Mouse (Mus musculus) midbrain, postnatal 0 days (tissue): ENCODE measurements at regions not wholly inside any gene's neighbourhood (a gene's known extent, or its start where the extent isn't known, plus 50 kb on each side); places are given as distances from the start of the nearest gene placed in this dataset.

Experiments
- ATAC-seq: fragments of 200-750 bp; cut with Nextera tagmentation; 2 replicates; pipeline ENCODE4 v1.8.0; 2017; ENCODE audit warnings: moderate number of reproducible peaks, mild to moderate bottlenecking, moderate TSS enrichment, moderate library complexity; ENCODE audit not compliant: low FRiP score
- DNase-seq: peaks from one replicate; pipeline ENCODE4 v3.0.0-alpha.2; 2015; ENCODE audit warnings: low spot score
- H3K27ac ChIP-seq: fragments of 300-500 bp; sonication (generic); 2 replicates; pipeline ENCODE4 v1.5.1; 2014; ENCODE audit warnings: low read depth, mild to moderate bottlenecking, low read length, mixed read lengths
- H3K27me3 ChIP-seq: fragments of 300-500 bp; sonication (generic); 2 replicates; pipeline ENCODE4 v1.6.1; 2014; ENCODE audit warnings: low read length, control low read depth, mixed read lengths; ENCODE audit not compliant: insufficient read depth
- H3K36me3 ChIP-seq: fragments of 300-500 bp; sonication (generic); 2 replicates; pipeline ENCODE4 v1.6.1; 2014; ENCODE audit warnings: low read length, control low read depth, mixed read lengths; ENCODE audit not compliant: insufficient read depth
- H3K4me1 ChIP-seq: fragments of 300-500 bp; sonication (generic); 2 replicates; pipeline ENCODE4 v1.6.1; 2014; ENCODE audit warnings: mild to moderate bottlenecking, control low read depth, antibody characterized with exemption, low read length, mixed read lengths; ENCODE audit not compliant: insufficient read depth
- H3K4me2 ChIP-seq: fragments of 300-500 bp; sonication (generic); 2 replicates; pipeline ENCODE4 v1.6.1; 2014; ENCODE audit warnings: low read depth, mild to moderate bottlenecking, low read length, mixed read lengths; ENCODE audit not compliant: poor library complexity, severe bottlenecking
- H3K4me3 ChIP-seq: fragments of 300-500 bp; sonication (generic); 2 replicates; pipeline ENCODE4 v1.5.1; 2014; ENCODE audit warnings: low read depth, mild to moderate bottlenecking, low read length, moderate library complexity
- H3K9ac ChIP-seq: fragments of 300-500 bp; sonication (generic); replicated peaks from 2 replicates; pipeline ENCODE4 v1.6.1; 2014; ENCODE audit warnings: mild to moderate bottlenecking, low read length, moderate library complexity, mixed read lengths; ENCODE audit not compliant: poor library complexity, severe bottlenecking
- H3K9me3 ChIP-seq: fragments of 300-500 bp; sonication (generic); 2 replicates; pipeline ENCODE4 v1.6.1; 2016; ENCODE audit warnings: low read length, control low read depth
- CTCF ChIP-seq: IDR thresholded peaks from 2 replicates; pipeline ENCODE4 v1.5.1; 2016; ENCODE audit warnings: antibody characterized with exemption, mild to moderate bottlenecking
- WGBS: fragments of 180-500 bp; shearing (Covaris S2); extraction: QIAGEN DNeasy Blood & Tissue Kit; methylation state at CpG from one replicate; pipeline ENCODE4 v1.1.7; 2014; 5-methylcytosine and 5-hydroxymethylcytosine counted together

DNA sequence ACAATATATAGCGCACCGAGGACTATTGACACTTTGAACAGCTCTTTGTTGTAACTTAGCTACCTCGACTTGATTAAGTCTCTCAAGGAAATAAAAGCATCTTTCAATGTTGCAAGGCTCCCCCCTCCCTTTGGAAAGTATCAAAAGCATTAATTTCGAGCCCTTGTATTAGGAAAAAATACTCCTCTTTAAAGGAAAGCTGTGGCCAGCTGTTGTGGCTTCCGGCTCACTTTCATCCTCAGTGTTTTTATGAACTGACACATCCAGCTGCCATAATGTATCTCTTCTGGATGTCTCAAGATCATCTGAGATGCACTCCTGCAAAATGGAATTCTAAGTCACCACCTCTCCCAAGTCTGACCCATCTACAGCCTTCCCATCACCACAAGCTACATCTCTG lies 199.6 kb upstream of the Nabp1 start:
- Histone ChIP-seq H3K4me1 (no peaks in the 10 kb centered on the region), H3K4me3 (no peak overlapping the region), H3K36me3 (no peaks in the 10 kb centered on the region), H3K4me2 (no peak overlapping the region), H3K27me3 (no peaks in the 10 kb centered on the region), H3K9ac (no peak overlapping the region), H3K27ac (no peak overlapping the region), H3K9me3 (no peaks in the 10 kb centered on the region)
- DNase-seq, result no peak
- TF ChIP-seq CTCF, result no peak
- WGBS, result 50% methylated on average over 5 of the region's 5 CpGs
- ATAC-seq, result no peak

DNA sequence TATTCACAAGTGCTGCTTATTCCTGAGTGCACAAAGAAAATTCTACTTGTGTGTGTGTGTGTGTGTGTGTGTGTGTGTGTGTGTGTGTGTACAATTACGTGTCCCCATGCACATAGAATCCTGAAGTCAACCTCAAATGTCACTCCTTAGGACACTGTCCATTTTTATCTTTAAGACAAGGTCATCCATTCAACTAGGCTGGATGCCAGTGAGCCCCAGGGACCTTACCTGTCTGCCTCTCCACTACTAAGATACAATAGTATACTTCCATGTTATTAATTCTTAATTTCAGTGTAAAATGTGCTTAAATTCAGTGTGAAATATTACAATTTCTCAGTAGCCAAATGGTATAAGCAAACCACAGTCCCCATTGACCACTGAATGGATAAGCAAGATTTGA lies 193.5 kb upstream of the Nabp1 start:
- DNase-seq, result no peak
- Histone ChIP-seq H3K4me1 (no peaks in the 10 kb centered on the region), H3K27ac (no peak overlapping the region), H3K4me2 (no peak overlapping the region), H3K27me3 (no peaks in the 10 kb centered on the region), H3K4me3 (no peak overlapping the region), H3K9ac (no peak overlapping the region), H3K9me3 (no peaks in the 10 kb centered on the region), H3K36me3 (no peaks in the 10 kb centered on the region)
- TF ChIP-seq CTCF, result no peak
- ATAC-seq, result no peak; the same call in 1 of the 2 replicates
- WGBS, result 53% methylated on average over 1 of the region's 1 CpGs

DNA sequence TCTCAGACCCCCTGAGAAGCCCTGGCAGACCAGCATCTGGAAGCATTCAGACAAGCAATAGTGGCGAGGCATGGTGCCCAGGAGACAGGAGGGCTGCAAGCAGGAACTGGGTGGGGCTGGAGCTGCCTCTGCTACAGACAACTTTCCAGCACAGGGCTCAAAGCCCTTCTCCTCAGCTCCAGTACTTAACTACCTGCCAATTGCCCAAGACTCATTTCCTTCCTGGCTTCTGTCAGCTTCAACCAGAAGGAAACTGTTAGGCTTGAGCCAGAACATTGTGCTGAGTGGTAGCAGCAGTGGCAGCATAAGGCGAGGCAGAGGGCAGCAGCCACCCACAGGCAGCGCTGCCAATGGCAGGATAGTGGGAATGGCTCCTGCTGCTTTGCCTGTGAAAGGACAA lies 193.1 kb upstream of the Nabp1 start:
- Histone ChIP-seq H3K36me3 (no peaks in the 10 kb centered on the region), H3K9me3 (no peaks in the 10 kb centered on the region), H3K4me2 (no peak overlapping the region), H3K27ac (no peak overlapping the region), H3K4me1 (no peaks in the 10 kb centered on the region), H3K4me3 (no peak overlapping the region), H3K27me3 (no peaks in the 10 kb centered on the region), H3K9ac (no peak overlapping the region)
- ATAC-seq, result peak; percentile 52; the same call in 1 of the 2 replicates
- peak; percentile 78 for DNase-seq
- TF ChIP-seq CTCF, result peak; percentile 65
- WGBS, result 69% methylated on average over 3 of the region's 3 CpGs

DNA sequence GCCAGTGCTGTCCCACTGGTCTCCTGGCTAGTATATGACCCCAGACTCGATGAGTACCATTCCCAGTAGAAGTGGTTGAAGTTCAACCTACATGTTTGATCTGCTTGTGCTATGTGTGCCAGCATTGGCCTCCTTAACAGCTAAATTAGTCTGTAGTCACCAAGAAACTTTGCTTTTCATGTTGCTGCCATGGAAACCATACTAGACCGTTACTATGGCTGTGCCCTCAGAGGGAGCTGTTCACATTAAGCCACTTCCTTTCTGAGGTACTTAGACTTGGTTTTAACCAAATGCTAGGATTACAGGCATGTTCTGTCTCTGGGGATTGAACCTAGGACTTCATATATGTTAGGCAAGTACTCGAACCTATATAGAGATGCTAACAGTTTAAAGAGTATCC lies 191.8 kb upstream of the Nabp1 start:
- TF ChIP-seq CTCF, result no peak
- Histone ChIP-seq H3K4me2 (no peak overlapping the region), H3K9me3 (no peaks in the 10 kb centered on the region), H3K27ac (no peak overlapping the region), H3K4me1 (no peaks in the 10 kb centered on the region), H3K36me3 (no peaks in the 10 kb centered on the region), H3K9ac (no peak overlapping the region), H3K4me3 (no peak overlapping the region), H3K27me3 (no peaks in the 10 kb centered on the region)
- 47% methylated on average over 3 of the region's 3 CpGs for WGBS
- peak; percentile 28 for DNase-seq
- ATAC-seq, result no peak

DNA sequence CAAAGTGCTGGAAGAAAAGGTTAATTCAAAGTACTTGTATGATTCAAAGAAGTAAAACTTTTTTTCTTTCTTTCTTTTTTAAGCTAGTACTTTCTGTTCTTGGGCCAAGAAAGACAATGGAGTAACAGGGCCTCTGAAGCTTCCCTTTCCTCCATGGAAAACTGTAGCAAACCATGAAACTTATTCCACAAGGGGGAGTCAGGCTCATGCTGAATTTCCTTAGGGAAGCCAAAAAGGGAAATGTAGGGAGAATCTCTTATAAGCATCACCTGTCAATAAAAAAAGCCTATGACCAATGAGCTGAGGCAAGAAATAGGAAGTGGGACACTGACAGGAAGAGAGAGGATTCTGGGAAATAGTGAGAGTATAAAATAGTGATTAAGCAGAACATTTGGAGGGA lies 190.7 kb upstream of the Nabp1 start:
- Histone ChIP-seq H3K27ac (no peak overlapping the region), H3K27me3 (no peaks in the 10 kb centered on the region), H3K9ac (no peak overlapping the region), H3K9me3 (no peaks in the 10 kb centered on the region), H3K36me3 (no peaks in the 10 kb centered on the region), H3K4me2 (no peak overlapping the region), H3K4me3 (no peak overlapping the region), H3K4me1 (no peaks in the 10 kb centered on the region)
- peak; percentile 84 for TF ChIP-seq CTCF
- ATAC-seq (no peak), DNase-seq (peak; percentile 67)

DNA sequence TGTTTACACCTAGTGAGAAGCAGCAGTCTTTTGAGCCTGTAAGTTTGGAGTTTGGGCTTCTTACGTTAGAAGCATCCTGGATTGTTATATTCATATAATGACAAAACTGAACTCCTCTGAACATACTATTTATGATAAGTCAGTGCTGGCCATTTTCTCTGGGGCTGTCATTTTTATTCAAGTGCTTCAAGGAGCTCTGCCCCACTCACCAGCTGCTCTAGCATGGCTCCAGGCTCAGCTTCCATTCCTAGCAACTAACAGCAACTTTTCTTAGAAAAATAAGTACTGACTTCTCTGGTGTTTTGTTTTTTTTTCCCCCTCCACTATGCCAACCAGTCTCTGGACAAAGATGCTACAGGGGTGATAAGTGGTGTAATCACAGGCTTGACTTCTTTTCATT lies 182.3 kb upstream of the Nabp1 start:
- DNase-seq, result no peak
- no peak for TF ChIP-seq CTCF
- no peaks in the 10 kb centered on the region for H3K9me3 ChIP-seq
- H3K27ac ChIP-seq, result no peak overlapping the region
- no peak for ATAC-seq
- no peak overlapping the region for H3K4me2 ChIP-seq
- H3K4me1 ChIP-seq, result no peaks in the 10 kb centered on the region
- H3K9ac ChIP-seq, result no peak overlapping the region
- no peak overlapping the region for H3K4me3 ChIP-seq
- 84% methylated on average over 1 of the region's 1 CpGs for WGBS
- H3K27me3 ChIP-seq, result no peaks in the 10 kb centered on the region
- no peaks in the 10 kb centered on the region for H3K36me3 ChIP-seq

DNA sequence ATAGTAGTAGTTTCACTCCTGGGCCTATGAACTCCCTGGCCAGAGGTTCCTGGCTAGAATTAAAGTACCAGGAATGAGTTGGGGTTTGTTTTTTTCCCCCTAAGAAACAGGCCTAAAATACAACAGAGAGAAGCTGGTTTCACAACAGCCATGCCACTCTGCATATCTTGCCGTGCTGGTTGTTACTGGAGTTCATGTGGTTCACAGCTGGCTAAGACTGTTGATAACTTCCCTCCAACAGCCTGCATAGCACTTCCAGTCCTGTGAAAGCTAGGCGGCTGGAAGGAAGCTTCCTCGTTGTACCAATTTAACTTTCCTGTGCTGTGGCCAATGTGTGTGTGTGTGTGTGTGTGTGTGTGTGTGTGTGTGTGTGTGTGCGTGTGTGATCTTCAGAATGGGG lies 179.0 kb upstream of the Nabp1 start:
- no peak overlapping the region for H3K4me3 ChIP-seq
- WGBS, result 86% methylated on average over 4 of the region's 4 CpGs
- TF ChIP-seq CTCF, result no peak

More for the DNA sequence above, 179.0 kb upstream of the Nabp1 start:
- no peak overlapping the region for H3K9ac ChIP-seq
- no peaks in the 10 kb centered on the region for H3K27me3 ChIP-seq
- no peak overlapping the region for H3K27ac ChIP-seq
- ATAC-seq, result no peak
- no peaks in the 10 kb centered on the region for H3K36me3 ChIP-seq
- H3K4me1 ChIP-seq, result no peaks in the 10 kb centered on the region
- H3K9me3 ChIP-seq, result no peaks in the 10 kb centered on the region
- no peak for DNase-seq
- H3K4me2 ChIP-seq, result no peak overlapping the region
